Mouse (Mus musculus) MEL (cell line): ENCODE results near the gene Bbs9. TPM values are rescaled to one million over a fixed set of nuclear protein-coding genes. Genes with fewer than 3 reads are reported as not detected.

Source experiments
- DNase-seq: peaks from one replicate; pipeline ENCODE4 v3.0.0; 2011; ENCODE audit warnings: low read depth, low spot score
- H3K27ac ChIP-seq: 2 replicates; pipeline ENCODE4 v1.5.1; 2012; ENCODE audit warnings: low read depth, mild to moderate bottlenecking, control low read depth, low read length, moderate library complexity; ENCODE audit not compliant: control insufficient read depth
- H3K27me3 ChIP-seq, 2 experiments: fragments of 150-350 bp in 1 of 2; sonication (generic) in 1 of 2; 2 replicates each; pipeline ENCODE4 v1.6.1; 2012; ENCODE audit warnings: low read length in 2 of 2, mild to moderate bottlenecking in 2 of 2, improper control_type of control experiment in 1 of 2, moderate library complexity in 1 of 2; ENCODE audit not compliant: insufficient read depth in 2 of 2, control insufficient read depth in 1 of 2
- H3K36me3 ChIP-seq, 2 experiments: 2 replicates each; pipeline ENCODE4 v1.6.1; 2012 to 2014; ENCODE audit warnings: low read length in 2 of 2, improper control_type of control experiment in 1 of 2, inconsistent platforms in 1 of 2, mild to moderate bottlenecking in 1 of 2; ENCODE audit not compliant: insufficient read depth in 2 of 2, control insufficient read depth in 1 of 2
- H3K4me1 ChIP-seq, 2 experiments: fragments of 150-350 bp in 1 of 2; sonication (generic) in 1 of 2; 2 replicates each; pipeline ENCODE4 v1.6.1; 2012; ENCODE audit warnings: low read length in 2 of 2, improper control_type of control experiment in 1 of 2, mild to moderate bottlenecking in 1 of 2; ENCODE audit not compliant: insufficient read depth in 2 of 2, control insufficient read depth in 1 of 2
- H3K4me3 ChIP-seq, 2 experiments: fragments of 150-350 bp in 1 of 2; sonication (generic) in 1 of 2; 2 replicates each; pipeline ENCODE4 v1.5.1; 2012; ENCODE audit warnings: low read depth in 2 of 2, low read length in 2 of 2, mild to moderate bottlenecking in 2 of 2, moderate library complexity in 2 of 2, control low read depth in 1 of 2, improper control_type of control experiment in 1 of 2; ENCODE audit not compliant: control insufficient read depth in 1 of 2, insufficient read depth in 1 of 2
- H3K79me2 ChIP-seq: 2 replicates; pipeline ENCODE4 v1.6.1; 2012; ENCODE audit warnings: mild to moderate bottlenecking, low read length, moderate library complexity; ENCODE audit not compliant: control insufficient read depth, poor library complexity, insufficient read depth
- H3K9ac ChIP-seq: 2 replicates; pipeline ENCODE4 v1.6.1; 2012; ENCODE audit warnings: low read depth, mild to moderate bottlenecking, control low read depth, low read length, moderate library complexity; ENCODE audit not compliant: control insufficient read depth, poor library complexity, severe bottlenecking
- H3K9me3 ChIP-seq: fragments of 150-350 bp; sonication (generic); replicated peaks from 2 replicates; pipeline ENCODE4 v1.6.1; 2012; ENCODE audit warnings: mild to moderate bottlenecking, low read length, improper control_type of control experiment, moderate library complexity; ENCODE audit not compliant: insufficient read depth
- BHLHE40 ChIP-seq: IDR thresholded peaks from 2 replicates; pipeline ENCODE4 v1.6.1; 2012; ENCODE audit warnings: low read depth, mild to moderate bottlenecking, inconsistent platforms, low read length, improper control_type of control experiment, borderline replicate concordance
- CHD1 ChIP-seq: IDR thresholded peaks from 2 replicates; pipeline ENCODE4 v1.6.1; 2012; ENCODE audit warnings: low read depth, mild to moderate bottlenecking, inconsistent platforms, low read length, improper control_type of control experiment
- CHD2 ChIP-seq: IDR thresholded peaks from 2 replicates; pipeline ENCODE4 v1.6.1; 2011; ENCODE audit warnings: low read length, improper control_type of control experiment
- CTCF ChIP-seq, 3 experiments: IDR thresholded peaks in 2 of 3; conservative IDR thresholded peaks in 1 of 3; 2 replicates each; pipeline ENCODE4 v1.5.1; 2011 to 2012; ENCODE audit warnings: low read length in 3 of 3, low read depth in 2 of 3, mild to moderate bottlenecking in 2 of 3, improper control_type of control experiment in 1 of 3, inconsistent platforms in 1 of 3, mixed read lengths in 1 of 3, moderate library complexity in 1 of 3; ENCODE audit not compliant: control insufficient read depth in 1 of 3, insufficient read depth in 1 of 3, poor library complexity in 1 of 3, severe bottlenecking in 1 of 3
- E2F4 ChIP-seq: IDR thresholded peaks from 2 replicates; pipeline ENCODE4 v1.6.1; 2011; ENCODE audit warnings: low read depth, low read length, improper control_type of control experiment, borderline replicate concordance
- EP300 ChIP-seq, 2 experiments: IDR thresholded peaks; 2 replicates each; pipeline ENCODE4 v1.6.1; 2011; ENCODE audit warnings: improper control_type of control experiment in 2 of 2, low read length in 2 of 2, low read depth in 1 of 2, mild to moderate bottlenecking in 1 of 2
- ETS1 ChIP-seq: IDR thresholded peaks from 2 replicates; pipeline ENCODE4 v1.6.1; 2012; ENCODE audit warnings: low read depth, mild to moderate bottlenecking, inconsistent platforms, low read length, improper control_type of control experiment, moderate library complexity
- GABPA ChIP-seq: IDR thresholded peaks from 2 replicates; pipeline ENCODE4 v1.6.1; 2012; ENCODE audit warnings: low read depth, mild to moderate bottlenecking, inconsistent platforms, low read length, improper control_type of control experiment, moderate library complexity
- GATA1 ChIP-seq: IDR thresholded peaks from 2 replicates; pipeline ENCODE4 v1.6.1; 2011; ENCODE audit warnings: low read depth, low read length, improper control_type of control experiment
- HCFC1 ChIP-seq: IDR thresholded peaks from 2 replicates; pipeline ENCODE4 v1.6.1; 2012; ENCODE audit warnings: low read depth, mild to moderate bottlenecking, inconsistent platforms, low read length, improper control_type of control experiment, moderate library complexity
- JUND ChIP-seq: IDR thresholded peaks from 2 replicates; pipeline ENCODE4 v1.6.1; 2011; ENCODE audit warnings: low read depth, mild to moderate bottlenecking, improper control_type of control experiment, low read length
- KAT2A ChIP-seq: conservative IDR thresholded peaks from 2 replicates; pipeline ENCODE4 v1.6.1; 2012; ENCODE audit warnings: low read depth, low read length, improper control_type of control experiment, inconsistent platforms
- MAFK ChIP-seq: IDR thresholded peaks from 2 replicates; pipeline ENCODE4 v1.6.1; 2011; ENCODE audit warnings: low read depth, mild to moderate bottlenecking, low read length, improper control_type of control experiment, borderline replicate concordance
- MAX ChIP-seq: IDR thresholded peaks from 2 replicates; pipeline ENCODE4 v1.6.1; 2011; ENCODE audit warnings: low read length, improper control_type of control experiment
- MAZ ChIP-seq: IDR thresholded peaks from 2 replicates; pipeline ENCODE4 v1.6.1; 2012; ENCODE audit warnings: low read depth, mild to moderate bottlenecking, inconsistent platforms, low read length, improper control_type of control experiment
- MEF2A ChIP-seq: IDR thresholded peaks from 2 replicates; pipeline ENCODE4 v1.6.1; 2014; ENCODE audit warnings: low read depth, mild to moderate bottlenecking, inconsistent platforms, low read length, improper control_type of control experiment; ENCODE audit not compliant: poor library complexity, insufficient replicate concordance, severe bottlenecking; ENCODE audit errors: extremely low read depth
- MXI1 ChIP-seq: IDR thresholded peaks from 2 replicates; pipeline ENCODE4 v1.6.1; 2011; ENCODE audit warnings: mild to moderate bottlenecking, low read depth, low read length, improper control_type of control experiment
- MYC ChIP-seq: IDR thresholded peaks from 2 replicates; pipeline ENCODE4 v1.6.1; 2011; ENCODE audit warnings: low read depth, mild to moderate bottlenecking, low read length, improper control_type of control experiment, moderate library complexity
- NELFE ChIP-seq: IDR thresholded peaks from 2 replicates; pipeline ENCODE4 v1.6.1; 2011; ENCODE audit warnings: low read depth, low read length, improper control_type of control experiment
- NRF1 ChIP-seq: IDR thresholded peaks from 2 replicates; pipeline ENCODE4 v1.6.1; 2014; ENCODE audit warnings: low read depth, mild to moderate bottlenecking, inconsistent platforms, low read length, improper control_type of control experiment, moderate library complexity; ENCODE audit not compliant: poor library complexity, insufficient read depth, severe bottlenecking
- POLR2A ChIP-seq, 2 experiments: IDR thresholded peaks; 2 replicates each; pipeline ENCODE4 v1.6.1; 2011 to 2012; ENCODE audit warnings: low read length in 2 of 2, mild to moderate bottlenecking in 2 of 2, control low read depth in 1 of 2, improper control_type of control experiment in 1 of 2, low read depth in 1 of 2, moderate library complexity in 1 of 2; ENCODE audit not compliant: control insufficient read depth in 1 of 2, insufficient read depth in 1 of 2, poor library complexity in 1 of 2
- POLR2AphosphoS2 ChIP-seq: IDR thresholded peaks from 2 replicates; pipeline ENCODE4 v1.6.1; 2011; ENCODE audit warnings: low read length, improper control_type of control experiment
- POLR2AphosphoS5 ChIP-seq: IDR thresholded peaks from 2 replicates; pipeline ENCODE4 v1.6.1; 2012; ENCODE audit warnings: low read depth, borderline replicate concordance, mild to moderate bottlenecking, inconsistent platforms, low read length, moderate library complexity, mixed read lengths
- RAD21 ChIP-seq: IDR thresholded peaks from 2 replicates; pipeline ENCODE4 v1.6.1; 2011; ENCODE audit warnings: mild to moderate bottlenecking, low read depth, low read length, improper control_type of control experiment
- RCOR1 ChIP-seq: IDR thresholded peaks from 2 replicates; pipeline ENCODE4 v1.6.1; 2012; ENCODE audit warnings: low read depth, mild to moderate bottlenecking, inconsistent platforms, low read length, improper control_type of control experiment
- SIN3A ChIP-seq: IDR thresholded peaks from 2 replicates; pipeline ENCODE4 v1.6.1; 2012; ENCODE audit warnings: low read length, improper control_type of control experiment, inconsistent platforms
- SMC3 ChIP-seq: IDR thresholded peaks from 2 replicates; pipeline ENCODE4 v1.6.1; 2011; ENCODE audit warnings: low read depth, low read length, improper control_type of control experiment
- TAL1 ChIP-seq: IDR thresholded peaks from 2 replicates; pipeline ENCODE4 v1.6.1; 2012; ENCODE audit warnings: mild to moderate bottlenecking, inconsistent platforms, low read length, moderate library complexity, mixed read lengths
- TBP ChIP-seq: IDR thresholded peaks from 2 replicates; pipeline ENCODE4 v1.8.0; 2011; ENCODE audit warnings: low read depth, low read length, improper control_type of control experiment
- TCF12 ChIP-seq: IDR thresholded peaks from 2 replicates; pipeline ENCODE4 v1.6.1; 2014; ENCODE audit warnings: low read depth, mild to moderate bottlenecking, inconsistent platforms, low read length, improper control_type of control experiment, moderate library complexity
- UBTF ChIP-seq: IDR thresholded peaks from 2 replicates; pipeline ENCODE4 v1.6.1; 2012; ENCODE audit warnings: low read depth, mild to moderate bottlenecking, inconsistent platforms, low read length, improper control_type of control experiment, moderate library complexity, borderline replicate concordance; ENCODE audit not compliant: insufficient read depth
- USF1 ChIP-seq: IDR thresholded peaks from 2 replicates; pipeline ENCODE4 v1.6.1; 2014; ENCODE audit warnings: low read depth, mild to moderate bottlenecking, inconsistent platforms, low read length, improper control_type of control experiment, moderate library complexity
- USF2 ChIP-seq, 2 experiments: IDR thresholded peaks; 2 replicates each; pipeline ENCODE4 v1.6.1; 2011 to 2012; ENCODE audit warnings: improper control_type of control experiment in 2 of 2, low read length in 2 of 2, borderline replicate concordance in 1 of 2, inconsistent platforms in 1 of 2, low read depth in 1 of 2, mild to moderate bottlenecking in 1 of 2; ENCODE audit not compliant: insufficient read depth in 1 of 2
- ZC3H11A ChIP-seq: IDR thresholded peaks from 2 replicates; pipeline ENCODE4 v1.6.1; 2012; ENCODE audit warnings: low read depth, mild to moderate bottlenecking, inconsistent platforms, low read length, improper control_type of control experiment
- ZKSCAN1 ChIP-seq: IDR thresholded peaks from 2 replicates; pipeline ENCODE4 v1.6.1; 2012; ENCODE audit warnings: low read depth, mild to moderate bottlenecking, inconsistent platforms, low read length, improper control_type of control experiment, moderate library complexity
- ZMIZ1 ChIP-seq: IDR thresholded peaks from 2 replicates; pipeline ENCODE4 v1.6.1; 2012; ENCODE audit warnings: low read depth, mild to moderate bottlenecking, inconsistent platforms, low read length, improper control_type of control experiment, moderate library complexity
- ZNF384 ChIP-seq: IDR thresholded peaks from 2 replicates; pipeline ENCODE4 v1.6.1; 2012; ENCODE audit warnings: low read depth, mild to moderate bottlenecking, inconsistent platforms, low read length, improper control_type of control experiment
- polyA plus RNA-seq, 2 experiments: library from polyadenylated mRNA; stranded (reverse) in 1 of 2; unstranded in 1 of 2; fragments of >175 nt in 1 of 2; fragments of >200 nt in 1 of 2; gene quantifications; 2 replicates each; pipeline versions ENCODE4 v1.2.1 to v1.2.4; 2012; ENCODE audit warnings: low replicate concordance in 2 of 2, low read depth in 1 of 2; ENCODE audit not compliant: insufficient read length in 2 of 2, insufficient read depth in 1 of 2, missing spikeins in 1 of 2
- total RNA-seq: library from RNA; depleted of rRNA; stranded (reverse); fragments of 300-350 nt; gene quantifications from 2 replicates; pipeline ENCODE4 v1.2.3, GENCODE M21; 2012

The Bbs9 gene
- total and polyA plus RNA-seq, 3 experiments, result 18.5 to 19.5 TPM; not detected in 1

- Histone ChIP-seq H3K36me3 (peaks cover 0 to 11% of the 10 kb centered on the region in 2 experiments; a peak in 2 of 4 replicates), H3K4me1 (peaks cover 10 to 11% of the 10 kb centered on the region in 2 experiments), H3K4me3 (no peak overlapping the region), H3K79me2 (no peaks in the 10 kb centered on the region), H3K27me3 (no peaks in the 10 kb centered on the region), H3K27ac (no peak overlapping the region), H3K9ac (no peak overlapping the region), H3K9me3 (no peaks in the 10 kb centered on the region)
- peak; percentile 94 for DNase-seq
- TF ChIP-seq RCOR1 (peak; percentile 89), CTCF (IDR thresholded peaks at IDR 0.05 in 2 of 3, conservative IDR thresholded peaks at IDR 0.05 in 1 of 3; ENCODE audit: control insufficient read depth in 1 of 3, insufficient read depth in 1 of 3, low read depth in 2 of 3, low read length in 3 of 3, poor library complexity in 1 of 3, severe bottlenecking in 1 of 3) (no peak), USF2 (IDR thresholded peaks at IDR 0.05; ENCODE audit: borderline replicate concordance in 1 of 2, insufficient read depth in 1 of 2, low read depth in 1 of 2, low read length in 2 of 2) (no peak), MXI1 (peak; percentile 78), ZNF384 (no peak), ZKSCAN1 (no peak), MYC (peak; percentile 64; the same call in 1 of the 2 replicates), E2F4 (no peak), MAFK (peak; percentile 50; the same call in 1 of the 2 replicates), TAL1 (peak; percentile 19; the same call in 1 of the 2 replicates), POLR2A (IDR thresholded peaks at IDR 0.05; ENCODE audit: control insufficient read depth in 1 of 2, insufficient read depth in 1 of 2, low read depth in 1 of 2, low read length in 2 of 2, poor library complexity in 1 of 2) (no peak), CHD1 (no peak), ETS1 (peak; percentile 84), CHD2 (no peak), NRF1 (0 out of 2 replicates have a peak, but pooled peaks have one; percentile 7), GATA1 (peak; percentile 62; the same call in 1 of the 2 replicates), TBP (no peak), MAX (peak; percentile 68; the same call in 1 of the 2 replicates), ZC3H11A (0 out of 2 replicates have a peak, but pooled peaks have one; percentile 30), NELFE (no peak), UBTF (no peak), BHLHE40 (peak; percentile 38; the same call in 1 of the 2 replicates), MAZ (no peak), POLR2AphosphoS5 (no peak), SIN3A (peak; percentile 55), SMC3 (peak; percentile 13; the same call in 1 of the 2 replicates), TCF12 (peak; percentile 77), GABPA (no peak), RAD21 (no peak), POLR2AphosphoS2 (no peak), USF1 (no peak; the same call in 1 of the 2 replicates), EP300 (IDR thresholded peaks at IDR 0.05; ENCODE audit: low read depth in 1 of 2, low read length in 2 of 2) (peak; percentile 80 to 88), JUND (no peak), ZMIZ1 (no peak), MEF2A (0 out of 2 replicates have a peak, but pooled peaks have one; percentile 54), KAT2A (no peak), HCFC1 (peak; percentile 37; the same call in 1 of the 2 replicates)
Observed at GRCm38 (mm10) chr9:22672937-22673336, 197.4 kb downstream of the Bbs9 start.
